Mouse (Mus musculus) liver, embryonic 13.5 days (tissue): ENCODE results near the gene Crlf3. TPM values are rescaled to one million over a fixed set of nuclear protein-coding genes. Genes with fewer than 3 reads are reported as not detected.
A peak's percentile ranks its signal among the peaks of the same experiment; 100 is the strongest.

ENCODE experiments used
- ATAC-seq: fragments of 200-750 bp; cut with Nextera tagmentation; 2 replicates; pipeline ENCODE4 v1.8.0; 2017; ENCODE audit warnings: low read depth, mild to moderate bottlenecking, moderate number of reproducible peaks, moderate library complexity
- DNase-seq: peaks from one replicate; pipeline ENCODE4 v3.0.0; 2022
- H3K27ac ChIP-seq: fragments of 300-500 bp; sonication (generic); 2 replicates; pipeline ENCODE4 v1.5.1; 2015; ENCODE audit warnings: moderate library complexity, mild to moderate bottlenecking, inconsistent platforms
- H3K27me3 ChIP-seq: fragments of 300-500 bp; sonication (generic); 2 replicates; pipeline ENCODE4 v1.6.1; 2015; ENCODE audit warnings: mild to moderate bottlenecking, inconsistent platforms
- H3K36me3 ChIP-seq: fragments of 300-500 bp; sonication (generic); 2 replicates; pipeline ENCODE4 v1.6.1; 2015; ENCODE audit warnings: mild to moderate bottlenecking, inconsistent platforms
- H3K4me1 ChIP-seq: fragments of 300-500 bp; sonication (generic); replicated peaks from 2 replicates; pipeline ENCODE4 v1.6.1; 2015; ENCODE audit warnings: inconsistent platforms
- H3K4me2 ChIP-seq: fragments of 300-500 bp; sonication (generic); 2 replicates; pipeline ENCODE4 v1.6.1; 2015; ENCODE audit warnings: inconsistent platforms, mild to moderate bottlenecking, moderate library complexity
- H3K4me3 ChIP-seq: fragments of 300-500 bp; sonication (generic); replicated peaks from 2 replicates; pipeline ENCODE4 v1.5.1; 2015; ENCODE audit warnings: mild to moderate bottlenecking, inconsistent platforms
- H3K9ac ChIP-seq: fragments of 300-500 bp; sonication (generic); 2 replicates; pipeline ENCODE4 v1.6.1; 2015; ENCODE audit warnings: mild to moderate bottlenecking, inconsistent platforms
- H3K9me3 ChIP-seq: fragments of 300-500 bp; sonication (generic); replicated peaks from 2 replicates; pipeline ENCODE4 v1.6.1; 2016; ENCODE audit warnings: inconsistent platforms
- WGBS: fragments of 180-500 bp; shearing (Covaris S2); methylation state at CpG from one replicate; pipeline ENCODE4 v1.1.7; 2015; ENCODE audit not compliant: insufficient replicate concordance; 5-methylcytosine and 5-hydroxymethylcytosine counted together
- polyA plus RNA-seq: library from polyadenylated mRNA; unstranded; fragments of >200 nt; fragmentation: Nextera tagmentation; extraction: Ambion mirVana; gene quantifications from 2 replicates; pipeline ENCODE4 v1.2.1, GENCODE M21; 2015

Crlf3 gene
- polyA plus RNA-seq, 1 experiment from 2014 or later: 91.4 TPM

- DNase-seq: no peak
- 90% methylated on average over 4 of the region's 4 CpGs for WGBS
- Histone ChIP-seq H3K4me2 (no peak overlapping the region), H3K9me3 (no peaks in the 10 kb centered on the region), H3K4me1 (0 out of 2 replicates have a peak, but pooled peaks cover under 1% of the 10 kb centered on the region), H3K27ac (no peak overlapping the region), H3K4me3 (no peak overlapping the region), H3K9ac (no peak overlapping the region), H3K36me3 (peaks cover 88% of the 10 kb centered on the region), H3K27me3 (no peaks in the 10 kb centered on the region)
- ATAC-seq: no peak
Observed at GRCm38 (mm10) chr11:80062159-80062558, 18.6 kb downstream of the Crlf3 start.

DNA sequence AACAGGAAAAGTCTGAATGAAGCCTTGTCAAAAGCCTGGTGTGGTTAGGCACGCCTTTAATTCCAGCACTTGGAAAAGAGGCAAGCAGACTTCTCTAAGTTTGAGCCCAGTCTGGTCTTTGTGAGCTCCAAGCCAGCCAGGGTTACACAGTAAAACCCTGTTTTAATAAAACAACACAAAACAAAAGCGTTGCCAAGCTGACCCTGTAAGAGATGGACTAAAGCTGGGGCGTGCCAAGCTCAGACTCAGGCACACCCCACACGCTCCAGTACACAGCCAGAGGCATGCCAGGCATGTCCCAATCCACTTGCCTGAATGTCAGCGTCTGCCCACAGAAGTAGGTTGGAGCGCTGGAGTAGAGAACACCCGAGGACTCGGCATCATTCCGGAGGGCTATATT, 24.6 kb downstream of the Crlf3 start:
- Histone ChIP-seq H3K9ac (no peak overlapping the region), H3K4me2 (no peak overlapping the region), H3K9me3 (no peaks in the 10 kb centered on the region), H3K36me3 (peaks cover 98% of the 10 kb centered on the region), H3K27me3 (no peaks in the 10 kb centered on the region), H3K4me1 (no peaks in the 10 kb centered on the region), H3K4me3 (no peak overlapping the region), H3K27ac (no peak overlapping the region)
- WGBS: 94% methylated on average over 9 of the region's 9 CpGs
- DNase-seq (no peak), ATAC-seq (no peak)

DNA sequence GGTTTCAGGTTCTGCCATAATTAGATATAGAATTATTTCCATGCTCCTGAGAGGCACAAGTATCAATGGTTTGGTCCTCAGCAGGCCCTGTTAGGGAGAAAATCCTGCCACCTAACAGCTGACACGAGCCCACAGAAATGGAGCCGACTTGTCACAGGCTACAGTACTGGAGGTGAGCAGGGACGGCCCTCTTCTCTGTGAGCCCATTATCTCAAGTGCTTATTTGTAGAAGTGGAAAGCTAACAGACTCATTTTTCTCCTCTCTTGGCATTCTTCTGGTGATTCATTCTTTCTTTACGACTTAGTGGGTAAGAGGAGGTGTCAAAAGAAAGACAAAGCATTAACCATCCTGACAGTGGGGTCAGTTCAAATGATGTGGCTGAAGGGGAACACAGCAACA, 26.1 kb downstream of the Crlf3 start:
- no peaks in the 10 kb centered on the region for H3K27me3 ChIP-seq
- ATAC-seq (no peak), DNase-seq (no peak)
- no peak overlapping the region for H3K4me2 ChIP-seq
- no peak overlapping the region for H3K27ac ChIP-seq
- no peak overlapping the region for H3K4me3 ChIP-seq
- 81% methylated on average over 4 of the region's 4 CpGs for WGBS
- peaks cover 97% of the 10 kb centered on the region for H3K36me3 ChIP-seq
- no peak overlapping the region for H3K9ac ChIP-seq
- no peaks in the 10 kb centered on the region for H3K4me1 ChIP-seq
- no peaks in the 10 kb centered on the region for H3K9me3 ChIP-seq

DNA sequence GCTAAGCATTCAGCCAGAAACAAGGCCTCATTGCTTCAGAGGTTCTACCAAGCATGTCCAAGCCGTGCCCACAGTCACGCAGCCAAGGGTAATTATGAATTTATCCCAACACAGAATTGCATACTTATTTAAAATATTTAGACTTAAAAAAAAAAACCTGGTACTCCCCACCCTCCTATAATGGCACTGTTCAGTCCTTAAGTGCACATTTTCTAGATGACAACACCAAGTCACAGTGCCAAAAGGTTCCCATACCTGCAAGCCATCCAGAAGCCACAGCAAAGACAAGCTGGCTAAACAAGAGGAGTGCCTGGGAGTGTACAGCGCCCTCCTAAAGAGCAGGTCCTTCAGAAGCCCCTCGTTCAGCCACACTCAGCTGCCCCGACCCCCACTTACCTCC, 27.6 kb downstream of the Crlf3 start:
- no peak overlapping the region for H3K4me2 ChIP-seq
- no peaks in the 10 kb centered on the region for H3K9me3 ChIP-seq
- H3K27me3 ChIP-seq: no peaks in the 10 kb centered on the region
- H3K36me3 ChIP-seq: peaks cover 97% of the 10 kb centered on the region
- 89% methylated on average over 5 of the region's 5 CpGs for WGBS
- H3K27ac ChIP-seq: no peak overlapping the region
- H3K4me3 ChIP-seq: no peak overlapping the region
- no peak for DNase-seq
- H3K9ac ChIP-seq: no peak overlapping the region
- no peaks in the 10 kb centered on the region for H3K4me1 ChIP-seq
- no peak for ATAC-seq

DNA sequence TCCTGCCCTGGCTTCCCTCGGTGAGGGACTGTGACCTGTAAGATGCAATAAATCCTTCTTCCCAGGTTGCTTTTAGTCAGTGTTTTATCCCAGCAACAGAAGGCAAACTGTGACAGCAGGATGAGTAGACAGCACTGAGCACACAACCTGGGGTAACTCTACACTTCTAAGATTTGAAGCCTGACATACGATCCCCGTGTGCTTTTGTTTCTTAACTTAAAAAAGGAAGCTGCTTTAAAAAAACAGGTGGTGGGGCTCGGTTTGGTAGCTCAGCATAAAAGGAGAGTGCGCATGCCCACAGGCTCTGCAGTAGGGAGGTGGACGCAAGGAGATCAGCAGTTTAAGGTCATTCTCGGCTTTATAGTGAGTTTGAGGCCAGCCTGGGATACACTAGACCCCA, 28.3 kb downstream of the Crlf3 start:
- Histone ChIP-seq H3K4me1 (no peaks in the 10 kb centered on the region), H3K4me3 (no peak overlapping the region), H3K27ac (no peak overlapping the region), H3K4me2 (no peak overlapping the region), H3K27me3 (no peaks in the 10 kb centered on the region), H3K9me3 (no peaks in the 10 kb centered on the region), H3K9ac (no peak overlapping the region), H3K36me3 (peaks cover 97% of the 10 kb centered on the region)
- no peak for ATAC-seq
- WGBS: 84% methylated on average over 7 of the region's 7 CpGs
- DNase-seq: no peak

- DNase-seq: no peak
- Histone ChIP-seq H3K9me3 (no peaks in the 10 kb centered on the region), H3K4me3 (no peak overlapping the region), H3K36me3 (peaks cover 94% of the 10 kb centered on the region), H3K9ac (no peak overlapping the region), H3K4me2 (no peak overlapping the region), H3K27me3 (no peaks in the 10 kb centered on the region), H3K4me1 (no peaks in the 10 kb centered on the region), H3K27ac (no peak overlapping the region)
- 67% methylated on average over 2 of the region's 2 CpGs for WGBS
- ATAC-seq: no peak
Observed at GRCm38 (mm10) chr11:80050088-80050487, 30.7 kb downstream of the Crlf3 start.

GRCm38 (mm10) chr11:80046856-80047255, 33.9 kb downstream of the Crlf3 start:
- 90% methylated on average over 7 of the region's 7 CpGs for WGBS

DNA sequence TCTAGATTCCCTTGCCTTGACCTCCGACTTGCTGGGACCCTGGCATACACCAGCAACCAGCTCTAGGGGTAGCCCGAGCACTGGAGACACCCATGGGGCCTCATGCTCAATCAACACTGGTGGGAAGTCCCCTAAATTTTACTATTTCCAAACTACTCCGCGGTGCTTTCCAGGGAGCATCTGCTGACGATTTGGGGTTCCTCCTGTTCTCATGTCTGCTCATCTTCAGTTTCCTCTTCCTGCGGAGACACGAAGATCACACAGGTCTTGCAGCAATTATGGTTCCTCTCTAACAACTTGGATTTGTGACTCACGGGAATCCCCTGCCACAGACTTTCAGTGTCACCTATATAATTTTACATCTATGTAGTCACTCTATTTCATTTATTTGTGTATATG, 37.4 kb downstream of the Crlf3 start:
- Histone ChIP-seq H3K27me3 (no peaks in the 10 kb centered on the region), H3K4me2 (no peak overlapping the region), H3K27ac (no peak overlapping the region), H3K4me3 (no peak overlapping the region), H3K36me3 (peaks cover 54% of the 10 kb centered on the region), H3K9ac (no peak overlapping the region), H3K9me3 (no peaks in the 10 kb centered on the region), H3K4me1 (no peaks in the 10 kb centered on the region)
- WGBS: 79% methylated on average over 8 of the region's 8 CpGs
- DNase-seq (no peak), ATAC-seq (no peak)

More at GRCm38 (mm10) chr11:80046856-80047255, 33.9 kb downstream of the Crlf3 start:
- H3K9me3 ChIP-seq: no peaks in the 10 kb centered on the region
- H3K36me3 ChIP-seq: peaks cover 88% of the 10 kb centered on the region
- no peaks in the 10 kb centered on the region for H3K4me1 ChIP-seq
- DNase-seq (no peak), ATAC-seq (no peak)
- H3K4me2 ChIP-seq: no peak overlapping the region
- no peak overlapping the region for H3K27ac ChIP-seq
- no peaks in the 10 kb centered on the region for H3K27me3 ChIP-seq
- no peak overlapping the region for H3K9ac ChIP-seq
- H3K4me3 ChIP-seq: no peak overlapping the region

- DNase-seq: peak; percentile 26
- ATAC-seq: no peak
- Histone ChIP-seq H3K27ac (no peak overlapping the region), H3K36me3 (peaks cover 48% of the 10 kb centered on the region), H3K4me3 (no peak overlapping the region), H3K27me3 (no peaks in the 10 kb centered on the region), H3K4me2 (no peak overlapping the region), H3K4me1 (no peaks in the 10 kb centered on the region), H3K9me3 (no peaks in the 10 kb centered on the region), H3K9ac (no peak overlapping the region)
- WGBS: 57% methylated on average over 10 of the region's 10 CpGs
Observed at GRCm38 (mm10) chr11:80042615-80043418, 38.0 kb downstream of the Crlf3 start.

DNA sequence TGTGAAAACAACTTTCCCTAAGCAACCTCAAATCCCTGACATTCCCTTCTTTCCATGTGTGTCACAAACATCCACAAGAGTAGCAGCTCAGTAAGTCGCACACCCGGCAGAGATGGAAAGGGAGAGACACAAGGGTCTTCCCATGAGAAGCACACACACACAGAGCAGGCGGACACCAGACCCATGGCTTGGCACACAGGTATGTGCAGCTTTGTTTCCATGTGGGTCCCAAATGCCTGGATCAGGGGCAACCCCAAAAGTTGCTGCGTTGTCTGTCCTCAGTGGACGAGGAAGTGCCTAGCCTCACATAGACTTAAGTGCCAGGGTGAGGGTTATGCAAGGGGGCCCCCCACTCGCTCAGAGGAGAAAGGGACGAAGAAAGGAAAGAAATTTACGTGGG, 43.3 kb downstream of the Crlf3 start:
- Histone ChIP-seq H3K27ac (no peak overlapping the region), H3K9me3 (no peaks in the 10 kb centered on the region), H3K4me1 (no peaks in the 10 kb centered on the region), H3K9ac (no peak overlapping the region), H3K27me3 (no peaks in the 10 kb centered on the region), H3K4me3 (no peak overlapping the region), H3K36me3 (peaks cover 34% of the 10 kb centered on the region), H3K4me2 (no peak overlapping the region)
- 69% methylated on average over 8 of the region's 8 CpGs for WGBS
- ATAC-seq (no peak), DNase-seq (no peak)

GRCm38 (mm10) chr11:80021306-80021705, 59.5 kb downstream of the Crlf3 start:
- no peak for ATAC-seq
- H3K4me1 ChIP-seq: no peaks in the 10 kb centered on the region
- H3K4me3 ChIP-seq: no peak overlapping the region
- no peaks in the 10 kb centered on the region for H3K9me3 ChIP-seq
- peaks cover 80% of the 10 kb centered on the region for H3K36me3 ChIP-seq
- no peak overlapping the region for H3K27ac ChIP-seq
- 81% methylated on average over 4 of the region's 4 CpGs for WGBS
- no peak overlapping the region for H3K9ac ChIP-seq
- no peaks in the 10 kb centered on the region for H3K27me3 ChIP-seq
- H3K4me2 ChIP-seq: no peak overlapping the region
- DNase-seq: no peak

- ATAC-seq: no peak
- H3K4me2 ChIP-seq: no peak overlapping the region
- DNase-seq: no peak
- H3K27me3 ChIP-seq: no peaks in the 10 kb centered on the region
- H3K27ac ChIP-seq: no peak overlapping the region
- peaks cover 80% of the 10 kb centered on the region for H3K36me3 ChIP-seq
- H3K4me3 ChIP-seq: no peak overlapping the region
- H3K4me1 ChIP-seq: no peaks in the 10 kb centered on the region
- WGBS: 100% methylated on average over 1 of the region's 1 CpGs
- H3K9ac ChIP-seq: no peak overlapping the region
- H3K9me3 ChIP-seq: no peaks in the 10 kb centered on the region
Observed at GRCm38 (mm10) chr11:80019792-80020191, 61.0 kb downstream of the Crlf3 start.
